In the genomic region with DNA sequence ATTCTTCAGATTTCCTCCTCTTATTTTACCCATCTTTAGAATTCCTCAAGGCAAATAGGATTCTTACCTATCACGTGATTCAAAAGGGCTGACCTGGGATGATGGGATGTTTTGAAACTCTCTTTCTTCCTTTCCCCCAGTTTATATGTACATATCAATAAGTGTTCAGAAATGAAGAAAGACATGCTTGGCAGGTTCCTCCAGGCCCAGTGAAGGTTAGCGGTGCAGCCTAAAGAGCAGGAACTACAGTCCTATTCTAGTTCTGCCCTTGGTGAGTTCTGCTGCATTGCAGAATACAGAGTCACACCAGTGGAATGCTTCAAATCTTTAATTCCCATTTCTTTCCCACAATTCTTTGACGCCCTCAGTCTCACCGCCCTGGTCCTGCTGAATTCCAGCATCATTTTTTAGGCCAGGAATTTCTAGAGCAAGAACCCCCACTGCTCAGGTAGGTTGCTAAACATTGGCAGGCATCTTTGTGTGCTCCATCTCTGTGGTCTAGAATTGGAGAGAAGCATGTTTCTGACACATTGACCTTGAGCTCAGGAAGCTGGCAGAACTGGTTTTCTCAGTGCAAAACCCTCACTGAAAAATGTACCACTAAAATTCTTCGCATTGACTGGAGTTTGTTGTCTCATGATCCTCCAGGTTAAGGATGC, we compare ENCODE assay signal across 31 mouse cellular contexts. TPM values are rescaled to one million over a fixed set of nuclear protein-coding genes. Genes with fewer than 3 reads are reported as not detected.
A peak's percentile ranks its signal among the peaks of the same experiment; 100 is the strongest.
DNase-seq lines count a peak whose midpoint lies in the region; ATAC-seq lines count a peak whose summit lies in the region.
"Had no signal": no experiment of that assay in that cellular context is flagged by ENCODE, and none has a peak within 500 bp of the region (broad histone marks: within the 10 kb centered on the region; RNA-seq: fewer than 3 reads in every experiment).

No protein-coding gene starts in this region.

- no peaks in the 10 kb centered on the region for H3K4me1 ChIP-seq in kidney, embryonic 14.5 days (ENCODE audit: control insufficient read depth, insufficient read depth, low read length)
- H3K4me1 ChIP-seq: embryonic facial prominence, embryonic 13.5 days; forebrain, embryonic 12.5 days; hindbrain, embryonic 13.5 days; limb, embryonic 10.5 days; limb, embryonic 15.5 days; lung, embryonic 15.5 days had no signal

- 84% methylated on average over 5 of the region's 5 CpGs for WGBS in kidney, embryonic 14.5 days

- ATAC-seq in kidney, embryonic 14.5 days (ENCODE audit: low FRiP score, low TSS enrichment), result no peak
- ATAC-seq in cerebellum, adult (ENCODE audit: insufficient number of reproducible peaks, low FRiP score, low TSS enrichment), result no peak
- ATAC-seq: forebrain, postnatal 0 days; intestine, embryonic 16.5 days; midbrain, embryonic 16.5 days had no signal

- no peak overlapping the region for H3K27ac ChIP-seq in kidney, embryonic 14.5 days (ENCODE audit: low read depth, low read length)
- H3K27ac ChIP-seq: embryonic facial prominence, embryonic 13.5 days; forebrain, embryonic 12.5 days; heart, adult 2 months; hindbrain, embryonic 13.5 days; limb, embryonic 10.5 days; limb, embryonic 15.5 days; liver, embryonic 14.5 days; lung, embryonic 15.5 days had no signal

- H3K27me3 ChIP-seq in kidney, embryonic 14.5 days (ENCODE audit: control insufficient read depth, insufficient read depth, low read length), result no peaks in the 10 kb centered on the region
- H3K27me3 ChIP-seq: embryonic facial prominence, embryonic 13.5 days; forebrain, embryonic 12.5 days; heart, embryonic 12.5 days; hindbrain, embryonic 13.5 days; limb, embryonic 15.5 days; lung, embryonic 15.5 days had no signal

- no peak overlapping the region for H3K4me2 ChIP-seq in kidney, embryonic 14.5 days (replicated peaks; ENCODE audit: low read depth, low read length)
- H3K4me2 ChIP-seq: embryonic facial prominence, embryonic 13.5 days; forebrain, embryonic 12.5 days; heart, embryonic 12.5 days; hindbrain, embryonic 13.5 days; limb, embryonic 15.5 days; lung, embryonic 15.5 days; midbrain, embryonic 11.5 days had no signal

- no peak overlapping the region for H3K9ac ChIP-seq in kidney, embryonic 14.5 days (ENCODE audit: low read depth, low read length)
- H3K9ac ChIP-seq: embryonic facial prominence, embryonic 13.5 days; forebrain, embryonic 12.5 days; forebrain, postnatal 0 days; heart, embryonic 12.5 days; hindbrain, embryonic 13.5 days; limb, embryonic 15.5 days; liver, embryonic 14.5 days; lung, embryonic 15.5 days had no signal

- no peaks in the 10 kb centered on the region for H3K36me3 ChIP-seq in kidney, embryonic 14.5 days (ENCODE audit: control insufficient read depth, insufficient read depth, low read length)
- H3K36me3 ChIP-seq: embryonic facial prominence, embryonic 13.5 days; forebrain, embryonic 12.5 days; G1E; heart, embryonic 12.5 days; hindbrain, embryonic 13.5 days; limb, embryonic 10.5 days; limb, embryonic 15.5 days; lung, embryonic 15.5 days had no signal

- peak; percentile 42 for DNase-seq in kidney, adult 11 months
- no peak for DNase-seq in kidney, postnatal 4 days
- DNase-seq in kidney, postnatal 36 days, result peak; percentile 8 to 16
- peak; percentile 55 for DNase-seq in urinary bladder, postnatal 14 days (ENCODE audit: low spot score)
- DNase-seq in urinary bladder, postnatal 10 days (ENCODE audit: low spot score), result no peak
- DNase-seq in spleen, postnatal 4 days (ENCODE audit: low spot score in 2 of 2), result no peak
- DNase-seq: adrenal gland, postnatal 14 days; cerebellum, adult 11-12 months; cerebellum, adult 9-11 months; forebrain, postnatal 0 days; heart, adult 2 months; heart, postnatal 4 days; layer of hippocampus, adult 9-11 months; right cerebral cortex, postnatal 25 days; thymus, adult 2 months; thymus, postnatal 4 days had no signal

- no peak overlapping the region for H3K4me3 ChIP-seq in kidney, embryonic 14.5 days (ENCODE audit: low read length)
- H3K4me3 ChIP-seq: embryonic facial prominence, embryonic 13.5 days; erythroblast, embryonic 14.5 days; forebrain, embryonic 12.5 days; heart, adult 2 months; heart, embryonic 12.5 days; hindbrain, embryonic 13.5 days; limb, embryonic 10.5 days; limb, embryonic 15.5 days; lung, embryonic 15.5 days had no signal

- no peaks in the 10 kb centered on the region for H3K9me3 ChIP-seq in kidney, embryonic 14.5 days (ENCODE audit: control insufficient read depth, low read length)
- H3K9me3 ChIP-seq: embryonic facial prominence, embryonic 13.5 days; forebrain, embryonic 12.5 days; G1E; heart, embryonic 12.5 days; hindbrain, embryonic 13.5 days; limb, embryonic 10.5 days; limb, embryonic 15.5 days; lung, embryonic 15.5 days had no signal

RNA-seq across cellular contexts. Expression of a gene that starts 45.9 kb away (rescaled TPM):
- 3.8 and 9.2 TPM in 2 replicates for polyA plus RNA-seq in kidney, embryonic 14.5 days (2014; fragmentation: Nextera tagmentation; extraction: Ambion mirVana)
- polyA plus RNA-seq: G1E had no signal

Comparison
In these comparisons a context has a peak if more than half of its experiments do, and no peak if none do; other contexts are left out.
1. DNase-seq: peak in kidney, adult 11 months (single experiment), kidney, postnatal 36 days (2 of 2) and urinary bladder, postnatal 14 days (single experiment); none in kidney, postnatal 4 days (0 of 2), urinary bladder, postnatal 10 days (single experiment) and spleen, postnatal 4 days (0 of 2).